Mouse (Mus musculus) T-cell, adult 2 months (primary cell): ENCODE results near the gene Dhdh.
"Not testable (repeated sequence)": the region's sequence is repeated elsewhere in the genome, so short reads cannot be mapped to it uniquely, and the experiment has no call there.

Experiments
- DNase-seq: peaks from one replicate; pipeline ENCODE4 v3.0.0; 2022; ENCODE audit warnings: low spot score

Gene Dhdh

GRCm38 (mm10) chr7:45475291-45475969 lies 13.2 kb downstream of the Dhdh start:
- DNase-seq = no peak

GRCm38 (mm10) chr7:45470869-45471268 lies 17.7 kb downstream of the Dhdh start:
- peak; percentile 67 for DNase-seq

GRCm38 (mm10) chr7:45467090-45467670 lies 21.4 kb downstream of the Dhdh start:
- no peak for DNase-seq

GRCm38 (mm10) chr7:45466283-45467089 lies 22.1 kb downstream of the Dhdh start, which contains the start of gene Bax:
Gene Bax, minus strand, starts transcription at chr7:45466898.
- peak; percentile 93 for DNase-seq

- no peak for DNase-seq
These were observed 23.1 kb downstream of the Dhdh start for GRCm38 (mm10) chr7:45465549-45465948.

- no peak for DNase-seq
These were observed 23.5 kb downstream of the Dhdh start for GRCm38 (mm10) chr7:45465112-45465511.

- DNase-seq = no peak
These were observed 24.4 kb downstream of the Dhdh start for GRCm38 (mm10) chr7:45463987-45464778.

- DNase-seq = not testable (repeated sequence)
These were observed 25.7 kb downstream of the Dhdh start for GRCm38 (mm10) chr7:45462868-45463267.

- DNase-seq = no peak
These were observed 26.3 kb downstream of the Dhdh start for GRCm38 (mm10) chr7:45462325-45462724.

- DNase-seq = no peak
These were observed 26.8 kb downstream of the Dhdh start for GRCm38 (mm10) chr7:45461781-45462180.

GRCm38 (mm10) chr7:45461326-45461725 lies 27.3 kb downstream of the Dhdh start:
- no peak for DNase-seq

- DNase-seq = no peak
These were observed 27.7 kb downstream of the Dhdh start for GRCm38 (mm10) chr7:45460860-45461314.

GRCm38 (mm10) chr7:45460377-45460776 lies 28.2 kb downstream of the Dhdh start:
- no peak for DNase-seq

GRCm38 (mm10) chr7:45459564-45460140 lies 29.0 kb downstream of the Dhdh start, which contains the start of gene Ftl1:
Gene Ftl1, minus strand, starts transcription at chr7:45459884.
- peak; percentile 94 for DNase-seq

GRCm38 (mm10) chr7:45458748-45459563 lies 29.6 kb downstream of the Dhdh start:
- DNase-seq = peak; percentile 70

GRCm38 (mm10) chr7:45457204-45458060 lies 31.2 kb downstream of the Dhdh start:
- DNase-seq = no peak

- DNase-seq = no peak
These were observed 31.8 kb downstream of the Dhdh start for GRCm38 (mm10) chr7:45456721-45457203.

GRCm38 (mm10) chr7:45455932-45456696 lies 32.5 kb downstream of the Dhdh start:
- no peak for DNase-seq

GRCm38 (mm10) chr7:45454971-45455370 lies 33.6 kb downstream of the Dhdh start:
- DNase-seq = no peak
